Mouse (Mus musculus): Measurements from ENCODE around the gene Fgd3. TPM values are rescaled to one million over a fixed set of nuclear protein-coding genes. Genes with fewer than 3 reads are reported as not detected.

Gene Fgd3
- total RNA-seq, 2 experiments from 2014 or later, result 3.4 to 8.6 TPM

GRCm38 (mm10) chr13:49341831-49342722, 22.0 kb upstream of the Fgd3 start:
- no peak for ATAC-seq (replicated peaks; ENCODE audit: poor library complexity)

DNA sequence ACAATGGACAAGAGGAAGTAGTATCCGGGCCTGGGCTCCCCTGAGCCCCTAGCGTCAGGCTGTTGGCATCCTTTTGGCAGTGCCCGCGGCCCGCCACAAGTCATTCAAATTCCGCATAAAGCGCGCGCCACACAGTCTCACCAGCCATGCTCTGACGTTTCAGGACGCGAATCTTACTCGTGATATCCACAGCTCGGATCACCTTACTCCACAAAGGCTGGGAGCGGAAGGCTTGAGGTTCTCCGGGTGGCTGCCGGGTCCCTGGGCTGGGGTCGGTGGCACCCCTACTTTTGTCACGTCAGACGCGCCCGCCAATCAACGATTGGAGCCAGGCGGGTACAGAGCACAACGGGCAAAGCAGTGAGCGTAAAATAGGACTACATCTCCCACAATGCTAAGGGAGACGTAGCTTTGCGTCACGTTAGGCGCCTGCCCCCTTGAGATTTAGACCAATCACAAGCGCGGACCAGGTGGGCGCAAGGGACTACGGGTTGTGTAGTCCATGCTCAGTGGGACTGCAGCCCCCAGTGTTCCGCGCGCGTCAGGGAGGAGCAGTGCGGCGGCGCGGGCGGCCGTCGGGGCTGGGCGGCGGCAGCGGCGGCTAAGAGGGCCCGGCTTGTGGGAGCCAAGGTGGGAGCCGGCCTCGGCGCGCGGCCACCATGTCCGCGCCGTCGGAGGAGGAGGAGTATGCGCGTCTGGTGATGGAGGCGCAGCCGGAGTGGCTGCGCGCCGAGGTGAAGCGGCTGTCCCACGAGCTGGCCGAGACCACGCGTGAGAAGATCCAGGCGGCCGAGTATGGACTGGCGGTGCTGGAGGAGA, 21.1 kb upstream of the Fgd3 start, which contains the start of gene Bicd2:
Gene Bicd2 (plus strand): TSS at position 574 of the 819 bp plus-strand sequence.
- ATAC-seq (replicated peaks; ENCODE audit: poor library complexity), result peak; percentile 86

GRCm38 (mm10) chr13:49338893-49339546, 18.9 kb upstream of the Fgd3 start:
- ATAC-seq (replicated peaks; ENCODE audit: poor library complexity), result no peak

DNA sequence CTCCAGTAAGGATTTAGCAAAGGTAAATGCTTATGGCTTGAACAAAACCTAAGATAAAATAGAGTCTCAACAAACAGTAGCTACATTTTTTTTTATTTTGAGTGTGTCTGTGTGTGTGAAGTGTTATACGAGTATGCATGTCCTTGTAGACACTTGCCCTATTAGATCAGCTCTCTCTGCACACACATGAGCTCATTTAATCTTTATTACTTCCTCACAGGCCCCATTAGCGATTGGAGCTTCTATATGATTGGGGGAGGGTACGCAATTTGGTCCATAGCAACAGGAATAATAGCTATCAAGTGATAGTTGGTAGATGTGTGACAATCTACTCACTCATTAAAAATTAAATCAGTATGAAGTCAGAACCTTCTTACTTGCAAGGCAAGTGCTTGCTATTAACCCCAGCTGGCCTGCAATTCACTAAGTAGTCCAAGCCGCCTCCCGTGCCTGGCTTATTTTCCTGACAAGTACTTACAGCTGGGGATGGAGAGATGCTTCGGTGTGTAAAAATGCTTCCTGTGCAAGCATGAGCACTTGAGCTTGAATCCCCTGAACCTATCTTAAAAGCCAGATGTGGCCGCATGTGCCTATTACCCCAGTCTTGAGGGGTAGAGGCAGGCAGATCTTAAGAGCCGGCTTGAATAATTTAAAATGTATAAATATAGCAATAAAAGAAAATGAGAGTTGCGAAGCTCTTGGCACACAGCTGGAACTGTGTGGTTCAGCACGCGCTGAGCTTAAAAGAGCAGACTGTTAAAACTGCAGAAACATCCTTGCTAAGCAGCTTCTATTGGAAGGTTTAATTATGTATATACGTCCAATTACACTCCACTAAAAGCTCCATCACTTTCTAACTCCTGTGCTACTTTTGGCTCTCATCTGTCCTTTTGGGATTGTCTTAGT, 15.2 kb upstream of the Fgd3 start:
- ATAC-seq (replicated peaks; ENCODE audit: poor library complexity), result no peak

GRCm38 (mm10) chr13:49333250-49333649, 13.1 kb upstream of the Fgd3 start:
- ATAC-seq (replicated peaks; ENCODE audit: poor library complexity), result peak; percentile 80

GRCm38 (mm10) chr13:49328101-49328500, 8.0 kb upstream of the Fgd3 start:
- ATAC-seq (replicated peaks; ENCODE audit: poor library complexity), result no peak

DNA sequence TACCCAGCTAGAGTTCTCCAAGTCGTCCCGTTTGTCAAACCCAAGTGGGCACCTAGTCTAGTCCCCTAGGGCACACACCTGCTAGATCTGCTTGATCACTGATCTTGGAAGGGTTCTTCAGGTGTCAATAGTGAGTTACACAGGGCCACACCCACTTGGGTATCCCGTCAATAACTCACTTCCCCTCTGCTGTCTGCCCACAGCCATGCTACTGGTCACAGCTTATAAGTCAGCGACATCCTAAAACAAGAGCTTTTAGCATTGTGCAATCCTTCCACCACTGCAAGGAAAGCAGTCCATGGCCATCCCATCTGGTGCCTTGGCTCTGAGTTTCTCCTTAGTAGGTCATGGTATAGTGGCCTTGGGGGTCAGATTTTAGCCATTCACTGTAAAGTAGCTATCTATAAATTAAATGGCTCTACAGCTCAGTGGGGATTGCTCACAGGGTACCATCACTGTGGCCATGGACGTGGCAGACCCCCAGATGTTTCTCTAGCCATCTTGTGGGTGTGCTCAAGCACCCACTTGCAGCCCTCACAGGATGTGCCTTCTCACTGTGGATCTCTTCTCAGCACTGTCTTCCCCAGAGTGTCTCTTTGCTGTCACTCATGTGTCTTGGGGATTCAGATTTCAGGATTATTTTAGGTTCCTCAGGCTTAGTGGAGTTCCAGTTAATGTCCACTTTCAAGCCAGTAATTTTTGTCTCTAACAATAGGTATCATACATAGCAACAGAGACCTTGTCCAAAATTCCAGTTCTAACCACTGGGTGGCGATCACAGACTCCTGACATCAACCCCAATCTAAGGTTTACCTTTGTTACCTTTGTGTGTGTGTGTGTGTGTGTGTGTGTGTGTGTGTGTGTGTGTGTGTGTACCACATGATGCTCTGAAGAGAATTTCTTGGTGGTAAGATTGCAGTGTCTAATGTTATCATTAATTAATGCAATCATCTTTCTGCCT, 6.4 kb upstream of the Fgd3 start:
- peak; percentile 81 for ATAC-seq (replicated peaks; ENCODE audit: poor library complexity)

GRCm38 (mm10) chr13:49324871-49325270, 4.8 kb upstream of the Fgd3 start:
- no peak for ATAC-seq (replicated peaks; ENCODE audit: poor library complexity)

- no peak for ATAC-seq (replicated peaks; ENCODE audit: poor library complexity)
These were observed 2.6 kb upstream of the Fgd3 start for GRCm38 (mm10) chr13:49322739-49323138.

- peak; percentile 32 for ATAC-seq (replicated peaks; ENCODE audit: poor library complexity)
These were observed 2.1 kb upstream of the Fgd3 start for GRCm38 (mm10) chr13:49322169-49322568.

- ATAC-seq (replicated peaks; ENCODE audit: poor library complexity), result peak; percentile 68
These were observed 1.3 kb upstream of the Fgd3 start for GRCm38 (mm10) chr13:49321452-49321851.

- ATAC-seq (replicated peaks; ENCODE audit: poor library complexity), result no peak
These were observed 403 bp upstream of the Fgd3 start for GRCm38 (mm10) chr13:49320514-49320913.

- ATAC-seq (replicated peaks; ENCODE audit: poor library complexity), result no peak
These were observed 2.2 kb downstream of the Fgd3 start for GRCm38 (mm10) chr13:49317914-49318313.

DNA sequence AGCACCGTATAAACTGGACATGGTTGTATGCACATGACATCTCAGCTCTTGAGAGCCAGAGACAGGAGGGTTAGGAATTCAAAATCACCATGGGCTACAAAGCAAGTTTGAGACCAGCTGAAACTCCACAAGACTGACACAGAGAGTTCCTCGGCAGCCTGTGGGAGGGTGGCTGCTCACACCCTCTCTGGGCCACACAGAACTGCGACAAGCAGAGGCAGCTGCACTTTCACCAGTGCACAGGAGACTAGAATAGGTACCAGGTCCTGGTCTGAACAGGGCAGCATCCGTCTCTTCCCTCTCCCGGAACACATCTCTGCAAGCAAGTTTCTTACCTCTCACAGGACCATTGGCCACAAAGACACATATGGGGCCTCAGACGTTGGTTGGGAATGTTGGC, 2.6 kb downstream of the Fgd3 start:
- no peak for ATAC-seq (replicated peaks; ENCODE audit: poor library complexity)

- ATAC-seq (replicated peaks; ENCODE audit: poor library complexity), result no peak
These were observed 3.5 kb downstream of the Fgd3 start for GRCm38 (mm10) chr13:49316386-49317162.

GRCm38 (mm10) chr13:49311642-49312041, 8.5 kb downstream of the Fgd3 start:
- no peak for ATAC-seq (replicated peaks; ENCODE audit: poor library complexity)

DNA sequence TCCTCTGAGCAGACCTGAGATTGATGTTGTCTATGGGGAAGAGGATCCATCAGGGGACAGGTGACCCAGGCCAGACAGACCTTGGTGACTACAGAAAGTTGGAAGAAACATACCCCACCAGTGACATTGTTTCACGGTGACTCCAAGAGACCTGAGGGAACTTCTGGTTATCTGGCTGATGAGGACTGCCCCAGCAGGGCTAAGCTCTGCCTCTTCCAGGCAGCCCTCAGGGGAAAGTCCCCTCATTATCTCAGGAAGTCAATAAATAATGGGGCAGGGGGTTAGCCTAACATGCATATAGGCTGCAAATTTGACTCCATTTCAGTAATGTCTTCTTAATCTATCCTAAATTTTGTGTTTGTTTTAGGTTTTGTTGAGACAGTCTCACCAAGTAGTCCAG, 10.6 kb downstream of the Fgd3 start:
- ATAC-seq (replicated peaks; ENCODE audit: poor library complexity), result no peak

DNA sequence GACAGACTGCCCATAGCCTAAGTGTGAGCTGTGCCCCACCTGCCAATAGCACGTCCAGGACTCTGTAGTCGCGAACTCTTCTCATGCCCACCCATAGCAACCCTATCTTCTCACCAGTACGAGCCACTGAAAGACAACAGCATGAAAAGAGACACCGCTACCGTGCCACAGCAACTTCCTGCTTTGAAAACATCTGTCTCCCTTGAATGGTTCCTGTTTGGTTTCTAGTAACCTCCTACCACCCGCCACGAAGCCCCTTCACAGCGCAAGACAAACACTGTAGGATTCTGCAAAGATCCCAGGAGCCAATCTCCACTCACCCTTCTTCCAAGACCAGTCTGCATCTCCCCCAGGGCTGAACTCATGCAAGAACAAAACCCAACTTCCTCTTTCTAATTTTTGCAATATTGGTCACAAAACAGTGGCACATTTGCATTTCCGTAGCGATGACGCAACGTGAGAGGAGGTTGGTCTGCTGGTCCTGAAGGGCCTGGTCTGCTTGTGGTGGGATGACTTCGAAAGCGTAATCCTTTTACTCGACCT, 11.2 kb downstream of the Fgd3 start:
- ATAC-seq (replicated peaks; ENCODE audit: poor library complexity), result peak; percentile 56

Data from megakaryocyte progenitor cell, adult 5-6 weeks (primary cell).